Mouse (Mus musculus) ES-E14 (cell line): ENCODE results near the gene Cmklr1. TPM values are rescaled to one million over a fixed set of nuclear protein-coding genes. Genes with fewer than 3 reads are reported as not detected.

Experiments used
- DNase-seq: peaks from one replicate; pipeline ENCODE4 v3.0.0-alpha.2; 2013; ENCODE audit warnings: low read depth, low spot score
- H3K27ac ChIP-seq: 2 replicates; pipeline ENCODE4 v1.5.1; 2012; ENCODE audit warnings: low read depth, mild to moderate bottlenecking, low read length, moderate library complexity, mixed read lengths; ENCODE audit not compliant: poor library complexity, insufficient read depth, severe bottlenecking
- H3K36me3 ChIP-seq: 2 replicates; pipeline ENCODE4 v1.6.1; 2012; ENCODE audit warnings: mild to moderate bottlenecking, low read length, moderate library complexity, mixed read lengths; ENCODE audit not compliant: control insufficient read depth, poor library complexity, insufficient read depth, severe bottlenecking
- H3K4me1 ChIP-seq, 2 experiments: fragments of 150-350 bp in 1 of 2; sonication (generic) in 1 of 2; 2 replicates each; pipeline ENCODE4 v1.6.1; 2012; ENCODE audit warnings: low read length in 2 of 2, mild to moderate bottlenecking in 1 of 2, mixed read lengths in 1 of 2; ENCODE audit not compliant: control insufficient read depth in 2 of 2, insufficient read depth in 2 of 2, poor library complexity in 1 of 2
- H3K4me3 ChIP-seq, 2 experiments: fragments of 150-350 bp in 1 of 2; sonication (generic) in 1 of 2; 2 replicates each; pipeline ENCODE4 v1.5.1; 2012; ENCODE audit warnings: low read length in 2 of 2, low read depth in 1 of 2, mild to moderate bottlenecking in 1 of 2, mixed read lengths in 1 of 2; ENCODE audit not compliant: insufficient read depth in 1 of 2, poor library complexity in 1 of 2, severe bottlenecking in 1 of 2
- H3K9ac ChIP-seq: 2 replicates; pipeline ENCODE4 v1.6.1; 2012; ENCODE audit warnings: low read depth, mild to moderate bottlenecking, low read length, mixed read lengths; ENCODE audit not compliant: poor library complexity, insufficient read depth, severe bottlenecking
- H3K9me3 ChIP-seq: fragments of 150-350 bp; sonication (generic); 2 replicates; pipeline ENCODE4 v1.6.1; 2012; ENCODE audit warnings: low read depth, mild to moderate bottlenecking, low read length; ENCODE audit not compliant: control insufficient read depth, insufficient read depth
- CHD2 ChIP-seq: IDR thresholded peaks from 2 replicates; pipeline ENCODE4 v1.6.1; 2014; ENCODE audit warnings: mild to moderate bottlenecking, low read depth, low read length, inconsistent platforms
- HCFC1 ChIP-seq: IDR thresholded peaks from 2 replicates; pipeline ENCODE4 v1.6.1; 2012; ENCODE audit warnings: low read length, inconsistent platforms, borderline replicate concordance; ENCODE audit not compliant: insufficient read depth
- MAFK ChIP-seq: IDR thresholded peaks from 2 replicates; pipeline ENCODE4 v1.6.1; 2014; ENCODE audit warnings: mild to moderate bottlenecking, low read depth, low read length, inconsistent platforms; ENCODE audit not compliant: insufficient read depth
- ZC3H11A ChIP-seq: IDR thresholded peaks from 2 replicates; pipeline ENCODE4 v1.6.1; 2012; ENCODE audit warnings: low read depth, mild to moderate bottlenecking, inconsistent platforms, low read length, borderline replicate concordance
- ZNF384 ChIP-seq: IDR thresholded peaks from 2 replicates; pipeline ENCODE4 v1.6.1; 2012; ENCODE audit warnings: low read depth, low read length, inconsistent platforms
- in situ Hi-C, 2 experiments: fragments of 600-800 bp; cut with MboI; formaldehyde crosslinking; loops; one replicate each; pipeline ENCODE4 v1.15.1; 2025; ENCODE audit warnings: low sequenced_read_pairs in 2 of 2, inconsistent platforms in 1 of 2; ENCODE audit not compliant: unreplicated experiment in 2 of 2
- total RNA-seq: library from RNA; depleted of rRNA; stranded (reverse); fragments of 300-350 nt; gene quantifications from 2 replicates; pipeline ENCODE4 v1.2.3, GENCODE M21; 2012

The Cmklr1 gene
- total RNA-seq, 1 experiment, result 10.4 TPM

GRCm38 (mm10) chr5:113683246-113683645 is 33.0 kb upstream of the Cmklr1 start:
- no peaks in the 10 kb centered on the region for H3K36me3 ChIP-seq
- no peak for DNase-seq
- no peak overlapping the region for H3K4me3 ChIP-seq
- H3K9ac ChIP-seq, result no peak overlapping the region
- no peak overlapping the region for H3K27ac ChIP-seq
- H3K9me3 ChIP-seq, result no peaks in the 10 kb centered on the region
- H3K4me1 ChIP-seq, result peaks cover 2 to 8% of the 10 kb centered on the region in 2 experiments; a peak in 2 of 4 replicates
- no peak for TF ChIP-seq ZNF384
- TF ChIP-seq HCFC1, result no peak
- no peak for TF ChIP-seq CHD2
- TF ChIP-seq MAFK, result no peak
- in situ Hi-C loops, result no loop called here

GRCm38 (mm10) chr5:113682472-113682871 is 32.2 kb upstream of the Cmklr1 start:
- no peak for DNase-seq
- no peak overlapping the region for H3K27ac ChIP-seq
- in situ Hi-C loops, result no loop called here

DNA sequence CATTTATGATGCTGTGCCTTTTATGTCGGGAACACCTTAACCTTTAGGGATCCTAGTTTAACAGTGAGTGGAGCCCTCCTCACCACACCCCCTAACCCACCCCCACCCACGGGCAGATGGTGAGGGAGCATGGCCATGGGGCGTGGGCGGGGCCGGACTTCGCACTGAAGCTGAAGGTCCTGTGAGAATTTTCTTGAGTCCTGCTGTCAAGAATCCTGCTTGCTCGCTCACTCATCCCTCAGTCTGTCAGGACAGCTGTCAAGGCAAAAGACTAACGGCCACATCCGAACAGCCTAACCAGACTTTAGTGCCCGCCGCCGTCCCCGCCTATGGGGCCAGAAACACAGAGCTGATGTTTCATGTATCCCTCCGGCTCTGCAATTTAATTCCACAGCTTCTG is 31.0 kb upstream of the Cmklr1 start:
- Histone ChIP-seq H3K4me1 (peaks cover 2 to 10% of the 10 kb centered on the region in 2 experiments; a peak in 2 of 4 replicates), H3K27ac (no peak overlapping the region), H3K9ac (no peak overlapping the region), H3K9me3 (no peaks in the 10 kb centered on the region), H3K4me3 (peak overlapping the region in 1 of 2 experiments; percentile 19; a peak in 1 of 4 replicates), H3K36me3 (no peaks in the 10 kb centered on the region)
- no peak for DNase-seq
- TF ChIP-seq ZC3H11A (no peak), MAFK (no peak), CHD2 (no peak), ZNF384 (no peak), HCFC1 (no peak)
- in situ Hi-C loops, result no loop called here

More at GRCm38 (mm10) chr5:113682472-113682871, 32.2 kb upstream of the Cmklr1 start:
- Histone ChIP-seq H3K4me3 (no peak overlapping the region), H3K9ac (no peak overlapping the region), H3K4me1 (peaks cover 2 to 10% of the 10 kb centered on the region in 2 experiments; a peak in 2 of 4 replicates), H3K36me3 (no peaks in the 10 kb centered on the region), H3K9me3 (no peaks in the 10 kb centered on the region)
- TF ChIP-seq MAFK, result peak; percentile 85
- TF ChIP-seq ZC3H11A, result no peak

- Histone ChIP-seq H3K4me3 (no peak overlapping the region), H3K27ac (no peak overlapping the region), H3K9me3 (no peaks in the 10 kb centered on the region), H3K9ac (no peak overlapping the region), H3K36me3 (no peaks in the 10 kb centered on the region), H3K4me1 (peaks cover 5 to 16% of the 10 kb centered on the region in 2 experiments)
- DNase-seq, result no peak
- in situ Hi-C loops, result no loop called here
- TF ChIP-seq ZC3H11A, result no peak
These were observed 29.3 kb upstream of the Cmklr1 start for GRCm38 (mm10) chr5:113679509-113679908.

DNA sequence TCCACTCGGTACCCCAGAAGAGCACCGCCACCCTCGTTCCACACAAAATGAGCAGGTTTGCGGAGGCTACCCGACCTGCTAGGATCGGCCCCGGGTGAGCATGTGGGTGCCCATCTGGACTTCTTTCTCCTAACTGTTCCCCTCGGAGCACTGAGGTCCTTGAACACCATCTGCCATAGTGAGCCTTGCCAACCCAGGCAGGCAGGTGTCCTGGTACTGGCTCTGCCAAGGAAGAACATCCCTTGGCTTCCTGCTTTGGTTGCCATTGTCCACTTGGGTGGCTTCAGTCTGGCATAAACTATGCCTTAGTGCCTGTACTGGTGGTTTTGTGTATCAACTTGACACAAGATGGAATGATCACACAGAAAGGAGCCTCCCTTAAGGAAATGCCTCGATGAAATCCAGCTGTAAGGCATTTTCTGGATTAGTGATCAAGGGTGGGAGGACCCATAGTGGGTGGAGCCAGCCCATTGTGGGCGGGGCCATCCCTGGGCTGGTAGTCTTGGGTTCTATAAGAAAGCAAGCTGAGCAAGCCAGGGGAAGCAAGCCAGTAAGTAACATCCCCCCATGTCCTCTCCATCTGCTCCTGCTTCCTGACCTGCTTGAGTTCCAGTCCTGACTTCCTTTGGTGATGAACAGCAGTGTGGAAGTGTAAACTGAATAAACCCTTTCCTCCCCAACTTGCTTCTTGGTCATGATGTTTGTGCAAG is 28.7 kb upstream of the Cmklr1 start:
- H3K4me1 ChIP-seq, result peaks cover 5 to 16% of the 10 kb centered on the region in 2 experiments
- TF ChIP-seq HCFC1 (no peak), ZC3H11A (no peak), MAFK (no peak), ZNF384 (no peak), CHD2 (no peak)
- H3K9ac ChIP-seq, result no peak overlapping the region
- H3K36me3 ChIP-seq, result no peaks in the 10 kb centered on the region
- DNase-seq, result no peak
- no peak overlapping the region for H3K4me3 ChIP-seq
- in situ Hi-C loops, result no loop called here
- no peak overlapping the region for H3K27ac ChIP-seq
- no peaks in the 10 kb centered on the region for H3K9me3 ChIP-seq
